In genomic region chr13:76195431-76196138, GRCm38 (mm10) we compare ENCODE assay signal across 22 mouse cellular contexts.
DNase-seq lines count a peak whose midpoint lies in the region; ATAC-seq and TF ChIP-seq lines count a peak whose summit lies in the region.
"Had no signal": no experiment of that assay in that cellular context is flagged by ENCODE, and none has a peak within 500 bp of the region (broad histone marks: within the 10 kb centered on the region; RNA-seq: fewer than 3 reads in every experiment).

No protein-coding gene starts in this region.

- H3K9me3 ChIP-seq in midbrain, embryonic 15.5 days, result no peaks in the 10 kb centered on the region
- H3K9me3 ChIP-seq in midbrain, postnatal 0 days (ENCODE audit: low read length), result no peaks in the 10 kb centered on the region
- H3K9me3 ChIP-seq in forebrain, postnatal 0 days (ENCODE audit: low read length), result no peaks in the 10 kb centered on the region
- H3K9me3 ChIP-seq: heart, embryonic 12.5 days; hindbrain, embryonic 13.5 days; lung, embryonic 15.5 days; megakaryocyte, embryonic 14.5 days had no signal

- peaks cover 10% of the 10 kb centered on the region for H3K36me3 ChIP-seq in midbrain, embryonic 15.5 days (replicated peaks)
- peaks cover 6% of the 10 kb centered on the region; the same call in 1 of the 2 replicates for H3K36me3 ChIP-seq in midbrain, postnatal 0 days (ENCODE audit: insufficient read depth, low read length)
- peaks cover 10% of the 10 kb centered on the region; the same call in 1 of the 2 replicates for H3K36me3 ChIP-seq in forebrain, postnatal 0 days (ENCODE audit: insufficient read depth)

- H3K4me2 ChIP-seq in midbrain, embryonic 15.5 days, result no peak overlapping the region
- no peak overlapping the region for H3K4me2 ChIP-seq in midbrain, postnatal 0 days (ENCODE audit: low read depth, low read length, poor library complexity, severe bottlenecking)
- H3K4me2 ChIP-seq in forebrain, postnatal 0 days (ENCODE audit: low read depth), result no peak overlapping the region
- H3K4me2 ChIP-seq: heart, embryonic 12.5 days; hindbrain, embryonic 13.5 days; lung, embryonic 15.5 days had no signal

- no peak overlapping the region for H3K27ac ChIP-seq in midbrain, embryonic 15.5 days
- H3K27ac ChIP-seq in midbrain, postnatal 0 days (ENCODE audit: low read depth, low read length), result no peak overlapping the region
- H3K27ac ChIP-seq in forebrain, postnatal 0 days (ENCODE audit: low read depth, low read length), result no peak overlapping the region
- H3K27ac ChIP-seq: hindbrain, embryonic 13.5 days; kidney, postnatal 0 days; liver, embryonic 14.5 days; lung, embryonic 15.5 days had no signal

- ATAC-seq in midbrain, embryonic 15.5 days (replicated peaks), result 0 out of 2 replicates have a peak, but pooled peaks have one; percentile 25
- ATAC-seq in midbrain, postnatal 0 days (ENCODE audit: low FRiP score), result no peak
- ATAC-seq in forebrain, postnatal 0 days, result 0 out of 2 replicates have a peak, but pooled peaks have one; percentile 10
- ATAC-seq: inflammation-experienced regulatory T-cells, adult 6 months had no signal

- 90% methylated on average over 8 of the region's 8 CpGs for WGBS in midbrain, embryonic 15.5 days
- WGBS in midbrain, postnatal 0 days, result 94% methylated on average over 8 of the region's 8 CpGs
- WGBS in forebrain, postnatal 0 days, result 84% methylated on average over 8 of the region's 8 CpGs

- intact Hi-C loops in left cerebral cortex, postnatal 36 days (cut with DNase I), result no loop called here

- no peaks in the 10 kb centered on the region for H3K4me1 ChIP-seq in midbrain, embryonic 15.5 days
- H3K4me1 ChIP-seq in midbrain, postnatal 0 days (ENCODE audit: insufficient read depth, low read length), result no peaks in the 10 kb centered on the region
- H3K4me1 ChIP-seq in forebrain, postnatal 0 days (ENCODE audit: insufficient read depth), result no peaks in the 10 kb centered on the region
- H3K4me1 ChIP-seq: heart, embryonic 12.5 days; hindbrain, embryonic 13.5 days; lung, embryonic 15.5 days had no signal

- no peak for TF ChIP-seq CTCF in midbrain, postnatal 0 days (IDR thresholded peaks at IDR 0.05)
- no peak for TF ChIP-seq CTCF in forebrain, postnatal 0 days (IDR thresholded peaks at IDR 0.05; ENCODE audit: low read depth)

- no peak overlapping the region for H3K9ac ChIP-seq in midbrain, embryonic 15.5 days
- no peak overlapping the region for H3K9ac ChIP-seq in midbrain, postnatal 0 days (replicated peaks; ENCODE audit: low read length, poor library complexity, severe bottlenecking)
- no peak overlapping the region for H3K9ac ChIP-seq in forebrain, postnatal 0 days
- H3K9ac ChIP-seq: heart, embryonic 12.5 days; hindbrain, embryonic 13.5 days; liver, embryonic 14.5 days; lung, embryonic 15.5 days had no signal

- DNase-seq in cerebellum, adult 18-20 months, result peak; percentile 30 to 41
- no peak for DNase-seq in cerebellum, postnatal 4 days (ENCODE audit: low spot score in 2 of 2)
- DNase-seq in heart, adult 11 months, result peak; percentile 73
- no peak for DNase-seq in heart, adult 8-10 months (ENCODE audit: low spot score)
- DNase-seq in midbrain, postnatal 0 days (ENCODE audit: low spot score), result no peak
- no peak for DNase-seq in forebrain, postnatal 0 days
- DNase-seq in left cerebral cortex, postnatal 36 days (ENCODE audit: low spot score in 2 of 2), result no peak
- DNase-seq: adrenal gland, postnatal 36 days; gastrocnemius, postnatal 10 days; heart, postnatal 10 days; kidney, adult 18-20 months; layer of hippocampus, adult 9-11 months; lung, postnatal 36 days; right cerebral cortex, postnatal 14 days had no signal

- H3K4me3 ChIP-seq in midbrain, embryonic 15.5 days, result no peak overlapping the region
- no peak overlapping the region for H3K4me3 ChIP-seq in midbrain, postnatal 0 days (ENCODE audit: low read depth, low read length)
- no peak overlapping the region for H3K4me3 ChIP-seq in forebrain, postnatal 0 days (ENCODE audit: low read depth, low read length)
- H3K4me3 ChIP-seq: heart, embryonic 12.5 days; hindbrain, embryonic 13.5 days; lung, embryonic 15.5 days; megakaryocyte, embryonic 14.5 days had no signal

- H3K27me3 ChIP-seq in midbrain, embryonic 15.5 days (replicated peaks), result no peaks in the 10 kb centered on the region
- no peaks in the 10 kb centered on the region for H3K27me3 ChIP-seq in midbrain, postnatal 0 days (ENCODE audit: insufficient read depth, low read length)
- H3K27me3 ChIP-seq in forebrain, postnatal 0 days (ENCODE audit: insufficient read depth, low read length), result no peaks in the 10 kb centered on the region
- H3K27me3 ChIP-seq: heart, embryonic 12.5 days; hindbrain, embryonic 13.5 days; lung, embryonic 15.5 days; megakaryocyte, embryonic 14.5 days had no signal

Comparison
In these comparisons a context has a peak if more than half of its experiments do, and no peak if none do; other contexts are left out.
1. DNase-seq: peak in cerebellum, adult 18-20 months (2 of 2) and heart, adult 11 months (single experiment); none in cerebellum, postnatal 4 days (0 of 2), heart, adult 8-10 months (single experiment), midbrain, postnatal 0 days (single experiment), forebrain, postnatal 0 days (single experiment) and left cerebral cortex, postnatal 36 days (0 of 2).